Comparison of ENCODE assay signal across 14 mouse cellular contexts in the genomic region with DNA sequence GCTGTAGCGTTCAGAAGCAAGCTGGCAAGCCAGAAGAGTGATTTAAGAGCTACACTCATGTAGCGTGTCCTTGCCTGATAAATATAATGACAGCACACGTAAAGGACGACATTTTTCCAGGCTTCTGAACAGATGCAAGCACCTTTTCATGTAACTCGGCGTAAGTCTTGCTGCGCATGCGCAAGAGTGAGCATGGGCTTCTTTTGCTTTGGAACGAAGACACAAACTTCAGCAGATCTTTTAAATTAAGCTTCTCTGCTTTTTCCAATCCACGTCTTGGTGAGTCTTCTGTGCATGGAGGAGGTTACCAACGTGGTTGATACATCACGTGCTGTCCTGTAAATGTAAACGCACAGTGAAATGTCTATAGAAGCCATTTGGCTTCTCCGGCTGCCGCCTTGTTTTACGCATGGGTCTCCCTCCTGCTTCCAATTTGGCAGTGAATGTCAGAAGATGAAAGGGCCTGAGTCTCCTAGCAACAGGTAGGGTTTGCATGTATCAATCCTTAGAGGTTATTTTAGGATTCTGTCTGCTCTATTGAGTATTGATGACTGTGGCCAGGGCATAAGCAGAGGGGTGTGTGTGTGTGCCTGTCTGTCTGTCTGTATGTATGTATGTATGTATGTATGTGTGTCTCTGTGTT.
DNase-seq lines count a peak whose midpoint lies in the region; ATAC-seq lines count a peak whose summit lies in the region.
"Had no signal": no experiment of that assay in that cellular context is flagged by ENCODE, and none has a peak within 500 bp of the region (broad histone marks: within the 10 kb centered on the region; RNA-seq: fewer than 3 reads in every experiment).

No protein-coding gene starts in this region.

- intact Hi-C loops in left cerebral cortex, postnatal 4 days (cut with DNase I): no loop called here

- WGBS in intestine, embryonic 15.5 days: 56% methylated on average over 16 of the region's 16 CpGs

- no peak for ATAC-seq in intestine, embryonic 15.5 days

- peak; percentile 16 for DNase-seq in left cerebral cortex, adult 11 months (ENCODE audit: low spot score)
- no peak for DNase-seq in left cerebral cortex, postnatal 4 days
- DNase-seq in frontal cortex, postnatal 10 days (ENCODE audit: low spot score in 2 of 2): peak; percentile 20 to 25
- DNase-seq in left cerebral cortex, adult 8-10 months (ENCODE audit: low spot score in 2 of 2): peak; percentile 15 to 29
- peak; percentile 25 for DNase-seq in right cerebral cortex, postnatal 4 days
- DNase-seq in testis, postnatal 10 days (ENCODE audit: low spot score): no peak
- DNase-seq in adrenal gland, postnatal 14 days: no peak
- DNase-seq: cerebellum, postnatal 10 days; gastrocnemius, postnatal 10 days had no signal

- H3K4me1 ChIP-seq in intestine, embryonic 15.5 days (replicated peaks): no peaks in the 10 kb centered on the region

- H3K4me3 ChIP-seq in intestine, embryonic 15.5 days (replicated peaks): no peak overlapping the region
- H3K4me3 ChIP-seq: hindbrain, embryonic 15.5 days; limb, embryonic 12.5 days; neural tube, embryonic 15.5 days had no signal

- H3K9me3 ChIP-seq in intestine, embryonic 15.5 days: no peaks in the 10 kb centered on the region
- H3K9me3 ChIP-seq: hindbrain, embryonic 15.5 days; limb, embryonic 12.5 days; neural tube, embryonic 15.5 days had no signal

- H3K27ac ChIP-seq in intestine, embryonic 15.5 days: no peak overlapping the region
- H3K27ac ChIP-seq: hindbrain, embryonic 15.5 days; limb, embryonic 12.5 days; macrophage; neural tube, embryonic 15.5 days had no signal

- H3K9ac ChIP-seq in intestine, embryonic 15.5 days: no peak overlapping the region
- H3K9ac ChIP-seq: hindbrain, embryonic 15.5 days; limb, embryonic 12.5 days; neural tube, embryonic 15.5 days had no signal

- H3K27me3 ChIP-seq in intestine, embryonic 15.5 days (replicated peaks): no peaks in the 10 kb centered on the region
- H3K27me3 ChIP-seq: hindbrain, embryonic 15.5 days; limb, embryonic 12.5 days; neural tube, embryonic 15.5 days had no signal

- H3K4me2 ChIP-seq in intestine, embryonic 15.5 days (replicated peaks): no peak overlapping the region
- H3K4me2 ChIP-seq: hindbrain, embryonic 15.5 days; limb, embryonic 12.5 days; neural tube, embryonic 15.5 days had no signal

- no peaks in the 10 kb centered on the region for H3K36me3 ChIP-seq in intestine, embryonic 15.5 days
- H3K36me3 ChIP-seq: hindbrain, embryonic 15.5 days; limb, embryonic 12.5 days; neural tube, embryonic 15.5 days had no signal

Comparison
In these comparisons a context has a peak if more than half of its experiments do, and no peak if none do; other contexts are left out.
1. DNase-seq: peak in left cerebral cortex, adult 11 months (single experiment), frontal cortex, postnatal 10 days (2 of 2), left cerebral cortex, adult 8-10 months (2 of 2) and right cerebral cortex, postnatal 4 days (single experiment); none in left cerebral cortex, postnatal 4 days (single experiment), testis, postnatal 10 days (single experiment) and adrenal gland, postnatal 14 days (single experiment).